Mouse (Mus musculus): ENCODE results near the gene Gm17545. TPM values are rescaled to one million over a fixed set of nuclear protein-coding genes. Genes with fewer than 3 reads are reported as not detected.
"Not testable (repeated sequence)": the region's sequence is repeated elsewhere in the genome, so short reads cannot be mapped to it uniquely, and the experiment has no call there.

The Gm17545 gene
- not detected in 2 replicates for polyA plus RNA-seq (2015; fragmentation: Nextera tagmentation; extraction: Ambion mirVana)

- H3K27me3 ChIP-seq; H3K27ac ChIP-seq (replicated peaks); H3K4me1 ChIP-seq (replicated peaks); H3K4me3 ChIP-seq; H3K9ac ChIP-seq; H3K9me3 ChIP-seq; H3K4me2 ChIP-seq; ATAC-seq (ENCODE audit: low read depth): not testable (repeated sequence)
- peaks cover 91% of the 10 kb centered on the region for H3K36me3 ChIP-seq
- 95% methylated on average over 8 of the region's 8 CpGs for WGBS
These were observed at the start of gene Gm17545 for GRCm38 (mm10) chr9:22453990-22454389. Gene Gm17545 (plus strand): TSS chr9:22454290.

DNA sequence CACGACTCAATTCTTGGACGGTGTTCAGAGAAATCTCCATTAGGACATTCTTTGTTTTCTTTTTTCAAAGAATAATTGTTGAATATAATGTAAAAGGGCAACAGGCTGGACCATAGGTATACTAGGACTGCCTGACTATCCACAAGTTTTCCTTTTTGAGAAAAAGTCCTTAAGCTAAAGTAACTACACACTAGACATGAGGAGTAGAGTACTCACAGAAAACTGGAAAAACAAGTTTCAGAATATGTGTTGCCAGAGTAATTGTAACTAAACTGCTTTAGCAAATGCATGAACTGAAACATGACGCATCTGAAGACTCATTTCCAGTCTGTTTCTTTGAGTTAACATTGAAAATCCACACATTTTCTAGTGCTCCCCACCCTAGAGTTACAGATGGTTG lies 48.7 kb upstream of the Gm17545 start:
- no peak overlapping the region for H3K9ac ChIP-seq
- H3K4me1 ChIP-seq (replicated peaks) = no peaks in the 10 kb centered on the region
- WGBS = 85% methylated on average over 3 of the region's 3 CpGs
- H3K36me3 ChIP-seq = no peaks in the 10 kb centered on the region
- no peak for ATAC-seq (ENCODE audit: low read depth)
- no peak overlapping the region for H3K4me2 ChIP-seq
- no peaks in the 10 kb centered on the region for H3K9me3 ChIP-seq
- no peak overlapping the region for H3K4me3 ChIP-seq
- no peaks in the 10 kb centered on the region for H3K27me3 ChIP-seq
- no peak overlapping the region for H3K27ac ChIP-seq (replicated peaks)

DNA sequence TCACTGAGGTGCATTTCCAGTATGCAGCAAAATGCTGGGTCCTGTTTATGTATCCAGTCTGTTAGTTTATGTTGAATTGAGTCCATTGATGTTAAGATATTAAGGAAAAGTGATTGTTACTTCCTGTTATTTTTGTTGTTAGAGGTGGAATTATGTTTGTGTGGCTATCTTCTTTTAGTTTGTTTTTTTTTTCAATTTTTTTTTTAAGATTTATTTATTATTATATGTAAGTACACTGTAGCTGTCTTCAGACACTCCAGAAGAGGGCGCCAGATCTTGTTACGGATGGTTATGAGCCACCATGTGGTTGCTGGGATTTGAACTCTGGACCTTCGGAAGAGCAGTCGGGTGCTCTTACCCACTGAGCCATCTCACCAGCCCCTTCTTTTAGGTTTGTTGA lies 46.5 kb upstream of the Gm17545 start:
- H3K27me3 ChIP-seq; H3K9ac ChIP-seq; ATAC-seq (ENCODE audit: low read depth); H3K4me3 ChIP-seq; H3K4me2 ChIP-seq; H3K4me1 ChIP-seq (replicated peaks); H3K27ac ChIP-seq (replicated peaks); H3K9me3 ChIP-seq; H3K36me3 ChIP-seq: not testable (repeated sequence)
- WGBS = 77% methylated on average over 4 of the region's 4 CpGs

DNA sequence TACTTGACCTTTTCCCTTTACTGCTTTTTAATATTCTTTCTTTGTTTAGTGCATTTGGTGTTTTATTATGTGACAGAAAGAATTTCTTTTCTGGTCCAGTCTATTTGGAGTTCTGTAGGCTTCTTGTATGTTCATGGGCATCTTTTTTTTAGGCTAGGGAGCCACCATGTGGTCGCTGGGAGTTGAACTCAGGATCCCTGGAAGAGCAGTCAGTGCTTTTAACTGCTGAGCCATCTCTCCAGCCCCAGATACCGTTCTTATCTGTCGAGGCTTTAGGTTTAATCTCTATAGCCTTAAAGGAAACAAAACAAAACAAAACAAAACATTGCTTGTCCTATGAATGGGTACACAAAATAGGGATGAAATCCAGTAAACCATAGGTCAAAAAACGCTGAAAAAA lies 45.7 kb upstream of the Gm17545 start:
- H3K4me3 ChIP-seq; H3K9me3 ChIP-seq; ATAC-seq (ENCODE audit: low read depth); H3K27me3 ChIP-seq; H3K36me3 ChIP-seq; H3K9ac ChIP-seq; H3K4me2 ChIP-seq; H3K27ac ChIP-seq (replicated peaks); H3K4me1 ChIP-seq (replicated peaks): not testable (repeated sequence)
- WGBS = 40% methylated on average over 4 of the region's 4 CpGs

- no peak for ATAC-seq (ENCODE audit: low read depth)
- no peaks in the 10 kb centered on the region for H3K27me3 ChIP-seq
- no peak overlapping the region for H3K27ac ChIP-seq (replicated peaks)
- H3K4me1 ChIP-seq (replicated peaks) = no peaks in the 10 kb centered on the region
- 80% methylated on average over 7 of the region's 7 CpGs for WGBS
- no peak overlapping the region for H3K4me2 ChIP-seq
- no peaks in the 10 kb centered on the region for H3K36me3 ChIP-seq
- no peak overlapping the region for H3K4me3 ChIP-seq
- H3K9me3 ChIP-seq = no peaks in the 10 kb centered on the region
- no peak overlapping the region for H3K9ac ChIP-seq
These were observed 44.6 kb upstream of the Gm17545 start for GRCm38 (mm10) chr9:22409501-22409900.

GRCm38 (mm10) chr9:22411002-22411857 lies 42.9 kb upstream of the Gm17545 start, which contains the start of gene 9530077C05Rik:
Gene 9530077C05Rik (plus strand): TSS chr9:22411513.
- H3K27me3 ChIP-seq = no peaks in the 10 kb centered on the region
- H3K4me2 ChIP-seq = peak within 1 kb of the TSS; percentile 67
- no peaks in the 10 kb centered on the region for H3K36me3 ChIP-seq
- peak within 1 kb of the TSS; percentile 52 for H3K4me3 ChIP-seq
- ATAC-seq (ENCODE audit: low read depth) = peak; percentile 99
- no peaks in the 10 kb centered on the region for H3K4me1 ChIP-seq (replicated peaks)
- no peaks in the 10 kb centered on the region for H3K9me3 ChIP-seq
- peak within 1 kb of the TSS; percentile 76 for H3K9ac ChIP-seq
- WGBS = under 1% methylated on average over 43 of the region's 43 CpGs
- H3K27ac ChIP-seq (replicated peaks) = peak within 1 kb of the TSS; percentile 77

- Histone ChIP-seq H3K9ac (no peak overlapping the region), H3K4me1 (replicated peaks) (no peaks in the 10 kb centered on the region), H3K27ac (replicated peaks) (no peak overlapping the region), H3K9me3 (no peaks in the 10 kb centered on the region), H3K4me3 (no peak overlapping the region), H3K4me2 (no peak overlapping the region), H3K27me3 (no peaks in the 10 kb centered on the region), H3K36me3 (no peaks in the 10 kb centered on the region)
- WGBS = 84% methylated on average over 3 of the region's 3 CpGs
- no peak for ATAC-seq (ENCODE audit: low read depth)
These were observed 37.9 kb upstream of the Gm17545 start for GRCm38 (mm10) chr9:22416187-22416586.

- no peak for ATAC-seq (ENCODE audit: low read depth)
- H3K27ac ChIP-seq (replicated peaks) = no peak overlapping the region
- H3K4me1 ChIP-seq (replicated peaks) = no peaks in the 10 kb centered on the region
- 54% methylated on average over 6 of the region's 6 CpGs for WGBS
- H3K9me3 ChIP-seq = no peaks in the 10 kb centered on the region
- H3K4me2 ChIP-seq = no peak overlapping the region
- no peaks in the 10 kb centered on the region for H3K36me3 ChIP-seq
- no peaks in the 10 kb centered on the region for H3K27me3 ChIP-seq
- H3K9ac ChIP-seq = no peak overlapping the region
- no peak overlapping the region for H3K4me3 ChIP-seq
These were observed 36.5 kb upstream of the Gm17545 start for GRCm38 (mm10) chr9:22417547-22417946.

GRCm38 (mm10) chr9:22419877-22420276 lies 34.2 kb upstream of the Gm17545 start:
- H3K27ac ChIP-seq (replicated peaks) = no peak overlapping the region
- no peak overlapping the region for H3K4me3 ChIP-seq
- WGBS = 86% methylated on average over 3 of the region's 3 CpGs
- no peaks in the 10 kb centered on the region for H3K27me3 ChIP-seq
- no peak overlapping the region for H3K9ac ChIP-seq
- H3K36me3 ChIP-seq = no peaks in the 10 kb centered on the region
- no peak overlapping the region for H3K4me2 ChIP-seq
- ATAC-seq (ENCODE audit: low read depth) = no peak
- H3K4me1 ChIP-seq (replicated peaks) = no peaks in the 10 kb centered on the region
- H3K9me3 ChIP-seq = no peaks in the 10 kb centered on the region

DNA sequence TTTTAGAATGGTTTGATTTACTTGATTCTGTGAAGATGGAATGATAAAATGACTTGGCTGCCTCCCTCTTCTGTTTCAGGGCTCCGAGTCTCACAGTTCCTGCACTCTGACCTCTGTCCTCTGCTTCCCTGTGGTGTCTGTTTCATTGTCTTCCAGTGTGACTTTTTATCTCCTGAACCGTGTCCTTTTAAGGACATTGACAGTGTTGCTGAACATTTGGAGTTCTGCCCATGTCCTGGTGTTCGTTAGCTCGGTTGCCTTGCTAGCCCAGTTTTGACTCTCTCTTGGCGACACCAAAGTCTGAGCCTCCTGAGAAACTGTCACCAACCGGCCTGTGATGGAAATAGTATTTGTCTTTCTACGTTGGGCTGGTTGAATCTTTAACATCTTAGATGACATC lies 33.6 kb upstream of the Gm17545 start:
- Histone ChIP-seq H3K9ac (no peak overlapping the region), H3K27me3 (no peaks in the 10 kb centered on the region), H3K9me3 (no peaks in the 10 kb centered on the region), H3K36me3 (no peaks in the 10 kb centered on the region), H3K4me2 (no peak overlapping the region), H3K4me3 (no peak overlapping the region), H3K4me1 (replicated peaks) (no peaks in the 10 kb centered on the region), H3K27ac (replicated peaks) (no peak overlapping the region)
- WGBS = 30% methylated on average over 7 of the region's 7 CpGs
- ATAC-seq (ENCODE audit: low read depth) = no peak

DNA sequence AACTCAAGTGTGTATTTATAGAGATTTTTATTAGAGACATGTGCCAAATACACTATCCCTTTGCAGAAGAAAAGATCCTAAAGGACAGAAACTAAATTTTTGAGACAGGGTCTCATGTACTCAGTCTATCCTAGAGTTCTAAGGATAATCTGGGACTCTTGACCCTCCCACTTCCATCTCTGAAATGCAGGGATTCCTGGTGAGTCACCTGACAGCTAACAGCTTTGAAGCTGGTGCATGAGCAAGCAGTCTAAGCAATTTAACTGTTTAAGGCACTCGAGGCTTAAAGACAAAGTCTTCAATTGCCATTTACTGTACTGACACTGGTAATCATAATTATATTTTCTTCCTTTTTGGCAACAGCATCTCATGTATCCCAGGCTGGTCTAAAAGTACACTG lies 31.5 kb upstream of the Gm17545 start:
- no peak overlapping the region for H3K4me3 ChIP-seq
- WGBS = 55% methylated on average over 1 of the region's 1 CpGs
- H3K9ac ChIP-seq = no peak overlapping the region
- H3K36me3 ChIP-seq = no peaks in the 10 kb centered on the region
- H3K4me1 ChIP-seq (replicated peaks) = no peaks in the 10 kb centered on the region
- H3K9me3 ChIP-seq = no peaks in the 10 kb centered on the region
- H3K27me3 ChIP-seq = no peaks in the 10 kb centered on the region
- H3K4me2 ChIP-seq = no peak overlapping the region
- no peak overlapping the region for H3K27ac ChIP-seq (replicated peaks)
- ATAC-seq (ENCODE audit: low read depth) = no peak

DNA sequence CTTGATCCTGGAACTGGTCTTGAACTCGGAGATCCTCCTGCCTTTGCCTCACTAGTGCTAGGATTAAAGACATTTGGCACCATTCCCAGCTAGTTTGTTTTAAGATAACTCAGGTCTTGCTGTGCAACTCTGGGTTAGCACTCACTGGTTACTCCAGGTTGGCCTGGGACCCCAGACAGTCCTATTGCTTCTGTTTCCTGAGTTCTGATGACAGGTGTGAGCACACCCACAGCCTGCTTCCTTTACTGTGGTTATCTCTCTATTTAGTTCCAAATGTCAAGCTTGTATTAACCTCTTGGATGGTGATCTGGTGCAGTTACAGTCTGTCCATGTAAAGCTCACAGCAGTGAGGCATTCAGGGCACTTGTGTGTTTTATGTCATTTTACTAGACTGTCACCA lies 30.6 kb upstream of the Gm17545 start:
- no peak for ATAC-seq (ENCODE audit: low read depth)
- Histone ChIP-seq H3K9ac (no peak overlapping the region), H3K4me1 (replicated peaks) (no peaks in the 10 kb centered on the region), H3K9me3 (no peaks in the 10 kb centered on the region), H3K36me3 (no peaks in the 10 kb centered on the region), H3K4me2 (no peak overlapping the region), H3K4me3 (no peak overlapping the region), H3K27ac (replicated peaks) (no peak overlapping the region), H3K27me3 (no peaks in the 10 kb centered on the region)
- WGBS = 78% methylated on average over 1 of the region's 1 CpGs

GRCm38 (mm10) chr9:22424196-22424595 lies 29.9 kb upstream of the Gm17545 start:
- Histone ChIP-seq H3K9ac (no peak overlapping the region), H3K27ac (replicated peaks) (no peak overlapping the region), H3K4me1 (replicated peaks) (no peaks in the 10 kb centered on the region), H3K36me3 (no peaks in the 10 kb centered on the region), H3K4me3 (no peak overlapping the region), H3K27me3 (no peaks in the 10 kb centered on the region), H3K9me3 (no peaks in the 10 kb centered on the region), H3K4me2 (no peak overlapping the region)
- WGBS = 83% methylated on average over 10 of the region's 10 CpGs
- ATAC-seq (ENCODE audit: low read depth) = no peak

Data from neural tube, embryonic 13.5 days (tissue).